Mouse (Mus musculus): ENCODE data around the gene Creb5. TPM values are rescaled to one million over a fixed set of nuclear protein-coding genes. Genes with fewer than 3 reads are reported as not detected.
A peak's percentile ranks its signal among the peaks of the same experiment; 100 is the strongest.

The Creb5 gene
- polyA plus RNA-seq, 1 experiment from 2014 or later, result 9.5 TPM

- Histone ChIP-seq H3K27me3 (replicated peaks) (no peaks in the 10 kb centered on the region), H3K36me3 (no peaks in the 10 kb centered on the region), H3K4me3 (replicated peaks) (no peak overlapping the region), H3K27ac (no peak overlapping the region), H3K9me3 (no peaks in the 10 kb centered on the region), H3K4me1 (peaks cover 8% of the 10 kb centered on the region; the same call in 1 of the 2 replicates), H3K9ac (no peak overlapping the region), H3K4me2 (no peak overlapping the region)
- ATAC-seq (ENCODE audit: insufficient read depth, low FRiP score, low read depth), result no peak
- WGBS, result 74% methylated on average over 5 of the region's 5 CpGs
Measured at GRCm38 (mm10) chr6:53666503-53666902, 379.4 kb downstream of the Creb5 start.

GRCm38 (mm10) chr6:53678307-53678706 lies 391.2 kb downstream of the Creb5 start:
- Histone ChIP-seq H3K27me3 (replicated peaks) (no peaks in the 10 kb centered on the region), H3K4me1 (0 out of 2 replicates have a peak, but pooled peaks cover 3% of the 10 kb centered on the region), H3K9ac (no peak overlapping the region), H3K4me2 (no peak overlapping the region), H3K27ac (no peak overlapping the region), H3K9me3 (no peaks in the 10 kb centered on the region), H3K4me3 (replicated peaks) (no peak overlapping the region), H3K36me3 (no peaks in the 10 kb centered on the region)
- no peak for ATAC-seq (ENCODE audit: insufficient read depth, low FRiP score, low read depth)
- 76% methylated on average over 1 of the region's 1 CpGs for WGBS

GRCm38 (mm10) chr6:53680046-53680445 lies 393.0 kb downstream of the Creb5 start:
- no peak overlapping the region for H3K9ac ChIP-seq
- 85% methylated on average over 8 of the region's 8 CpGs for WGBS
- no peak overlapping the region for H3K4me2 ChIP-seq
- ATAC-seq (ENCODE audit: insufficient read depth, low FRiP score, low read depth), result no peak
- no peaks in the 10 kb centered on the region for H3K27me3 ChIP-seq (replicated peaks)
- H3K4me3 ChIP-seq (replicated peaks), result no peak overlapping the region
- H3K27ac ChIP-seq, result no peak overlapping the region
- no peaks in the 10 kb centered on the region for H3K9me3 ChIP-seq
- 0 out of 2 replicates have a peak, but pooled peaks cover 3% of the 10 kb centered on the region for H3K4me1 ChIP-seq
- H3K36me3 ChIP-seq, result no peaks in the 10 kb centered on the region

GRCm38 (mm10) chr6:53684416-53684815 lies 397.3 kb downstream of the Creb5 start:
- H3K27me3 ChIP-seq (replicated peaks), result no peaks in the 10 kb centered on the region
- WGBS, result 67% methylated on average over 2 of the region's 2 CpGs
- no peak overlapping the region for H3K4me2 ChIP-seq
- ATAC-seq (ENCODE audit: insufficient read depth, low FRiP score, low read depth), result no peak
- H3K27ac ChIP-seq, result no peak overlapping the region
- H3K9me3 ChIP-seq, result no peaks in the 10 kb centered on the region
- no peak overlapping the region for H3K4me3 ChIP-seq (replicated peaks)
- no peak overlapping the region for H3K9ac ChIP-seq
- H3K36me3 ChIP-seq, result no peaks in the 10 kb centered on the region
- no peaks in the 10 kb centered on the region; the same call in 1 of the 2 replicates for H3K4me1 ChIP-seq

GRCm38 (mm10) chr6:53685323-53685722 lies 398.3 kb downstream of the Creb5 start:
- no peaks in the 10 kb centered on the region for H3K9me3 ChIP-seq
- H3K27ac ChIP-seq, result no peak overlapping the region
- H3K9ac ChIP-seq, result no peak overlapping the region
- H3K4me1 ChIP-seq, result no peaks in the 10 kb centered on the region; the same call in 1 of the 2 replicates
- H3K27me3 ChIP-seq (replicated peaks), result no peaks in the 10 kb centered on the region
- no peak overlapping the region for H3K4me3 ChIP-seq (replicated peaks)
- H3K4me2 ChIP-seq, result no peak overlapping the region
- 84% methylated on average over 14 of the region's 14 CpGs for WGBS
- no peaks in the 10 kb centered on the region for H3K36me3 ChIP-seq
- no peak for ATAC-seq (ENCODE audit: insufficient read depth, low FRiP score, low read depth)

GRCm38 (mm10) chr6:53688762-53689477 lies 401.9 kb downstream of the Creb5 start:
- WGBS, result 50% methylated on average over 7 of the region's 7 CpGs
- H3K36me3 ChIP-seq, result no peaks in the 10 kb centered on the region
- no peak overlapping the region for H3K27ac ChIP-seq
- no peak overlapping the region for H3K9ac ChIP-seq
- H3K4me3 ChIP-seq (replicated peaks), result no peak overlapping the region
- no peaks in the 10 kb centered on the region for H3K27me3 ChIP-seq (replicated peaks)
- no peaks in the 10 kb centered on the region; the same call in 1 of the 2 replicates for H3K4me1 ChIP-seq
- no peak overlapping the region for H3K4me2 ChIP-seq
- no peak for ATAC-seq (ENCODE audit: insufficient read depth, low FRiP score, low read depth)
- no peaks in the 10 kb centered on the region for H3K9me3 ChIP-seq

- no peak for ATAC-seq (ENCODE audit: insufficient read depth, low FRiP score, low read depth)
- WGBS, result 96% methylated on average over 1 of the region's 1 CpGs
- Histone ChIP-seq H3K36me3 (no peaks in the 10 kb centered on the region), H3K9me3 (no peaks in the 10 kb centered on the region), H3K4me2 (no peak overlapping the region), H3K9ac (no peak overlapping the region), H3K27ac (no peak overlapping the region), H3K4me3 (replicated peaks) (no peak overlapping the region), H3K27me3 (replicated peaks) (no peaks in the 10 kb centered on the region), H3K4me1 (no peaks in the 10 kb centered on the region; the same call in 1 of the 2 replicates)
Measured at GRCm38 (mm10) chr6:53691006-53691405, 403.9 kb downstream of the Creb5 start.

- Histone ChIP-seq H3K36me3 (no peaks in the 10 kb centered on the region), H3K4me1 (no peaks in the 10 kb centered on the region), H3K4me3 (replicated peaks) (no peak overlapping the region), H3K9ac (no peak overlapping the region), H3K27ac (no peak overlapping the region), H3K4me2 (no peak overlapping the region), H3K9me3 (no peaks in the 10 kb centered on the region), H3K27me3 (replicated peaks) (no peaks in the 10 kb centered on the region)
- WGBS, result 77% methylated on average over 9 of the region's 9 CpGs
- ATAC-seq (ENCODE audit: insufficient read depth, low FRiP score, low read depth), result no peak
Measured at GRCm38 (mm10) chr6:53695216-53695615, 408.1 kb downstream of the Creb5 start.

GRCm38 (mm10) chr6:53696471-53696870 lies 409.4 kb downstream of the Creb5 start:
- Histone ChIP-seq H3K27me3 (replicated peaks) (no peaks in the 10 kb centered on the region), H3K36me3 (no peaks in the 10 kb centered on the region), H3K9me3 (no peaks in the 10 kb centered on the region), H3K9ac (no peak overlapping the region), H3K4me2 (no peak overlapping the region), H3K4me3 (replicated peaks) (no peak overlapping the region), H3K4me1 (no peaks in the 10 kb centered on the region), H3K27ac (no peak overlapping the region)
- WGBS, result 69% methylated on average over 6 of the region's 6 CpGs
- ATAC-seq (ENCODE audit: insufficient read depth, low FRiP score, low read depth), result no peak

GRCm38 (mm10) chr6:53696921-53697320 lies 409.9 kb downstream of the Creb5 start:
- no peaks in the 10 kb centered on the region for H3K4me1 ChIP-seq
- ATAC-seq (ENCODE audit: insufficient read depth, low FRiP score, low read depth), result no peak
- H3K4me3 ChIP-seq (replicated peaks), result no peak overlapping the region
- no peak overlapping the region for H3K27ac ChIP-seq
- H3K27me3 ChIP-seq (replicated peaks), result no peaks in the 10 kb centered on the region
- no peak overlapping the region for H3K4me2 ChIP-seq
- H3K9ac ChIP-seq, result no peak overlapping the region
- no peaks in the 10 kb centered on the region for H3K9me3 ChIP-seq
- WGBS, result 85% methylated on average over 6 of the region's 6 CpGs
- no peaks in the 10 kb centered on the region for H3K36me3 ChIP-seq

- WGBS, result 20% methylated on average over 15 of the region's 15 CpGs
- ATAC-seq (ENCODE audit: insufficient read depth, low FRiP score, low read depth), result no peak
- Histone ChIP-seq H3K4me2 (peak overlapping the region; percentile 21; the same call in 1 of the 2 replicates), H3K36me3 (no peaks in the 10 kb centered on the region), H3K4me3 (replicated peaks) (no peak overlapping the region), H3K9ac (no peak overlapping the region), H3K4me1 (no peaks in the 10 kb centered on the region), H3K27me3 (replicated peaks) (no peaks in the 10 kb centered on the region), H3K27ac (no peak overlapping the region), H3K9me3 (no peaks in the 10 kb centered on the region)
Measured at GRCm38 (mm10) chr6:53698128-53698749, 411.2 kb downstream of the Creb5 start.

GRCm38 (mm10) chr6:53704440-53704839 lies 417.4 kb downstream of the Creb5 start:
- no peaks in the 10 kb centered on the region for H3K27me3 ChIP-seq (replicated peaks)
- no peak overlapping the region for H3K27ac ChIP-seq
- no peak for ATAC-seq (ENCODE audit: insufficient read depth, low FRiP score, low read depth)

More at GRCm38 (mm10) chr6:53704440-53704839, 417.4 kb downstream of the Creb5 start:
- H3K4me3 ChIP-seq (replicated peaks), result no peak overlapping the region
- no peak overlapping the region for H3K4me2 ChIP-seq
- H3K4me1 ChIP-seq, result no peaks in the 10 kb centered on the region
- 43% methylated on average over 2 of the region's 2 CpGs for WGBS
- no peak overlapping the region for H3K9ac ChIP-seq
- H3K36me3 ChIP-seq, result no peaks in the 10 kb centered on the region
- H3K9me3 ChIP-seq, result no peaks in the 10 kb centered on the region

Data from stomach, embryonic 15.5 days (tissue).